Mouse (Mus musculus) myocyte (in vitro differentiated cells): ENCODE results near the gene St8sia1. TPM values are rescaled to one million over a fixed set of nuclear protein-coding genes. Genes with fewer than 3 reads are reported as not detected.

Source experiments
- H3K27me3 ChIP-seq: one replicate; pipeline ENCODE4 v1.6.1; 2011; ENCODE audit not compliant: control insufficient read depth, insufficient read depth, insufficient read length
- H3K36me3 ChIP-seq: one replicate; pipeline ENCODE4 v1.6.1; 2011; ENCODE audit not compliant: control insufficient read depth, insufficient read depth
- H3K4me2 ChIP-seq: one replicate; pipeline ENCODE4 v1.6.1; 2011; ENCODE audit warnings: low read depth, control low read depth
- H3K4me3 ChIP-seq: one replicate; pipeline ENCODE4 v1.5.1; 2011; ENCODE audit warnings: mild to moderate bottlenecking, control low read depth, moderate library complexity
- H3K79me2 ChIP-seq: one replicate; pipeline ENCODE4 v1.6.1; 2011; ENCODE audit not compliant: control insufficient read depth, insufficient read depth
- H3ac ChIP-seq: one replicate; pipeline ENCODE4 v1.6.1; 2011; ENCODE audit not compliant: control insufficient read depth, insufficient read length
- CEBPB ChIP-seq: IDR thresholded peaks from 2 replicates; pipeline ENCODE4 v1.6.1; 2011; ENCODE audit warnings: mild to moderate bottlenecking, moderate library complexity; ENCODE audit not compliant: poor library complexity, insufficient read depth, severe bottlenecking
- E2F4 ChIP-seq: IDR thresholded peaks from one replicate; pipeline ENCODE4 v1.6.1; 2011; ENCODE audit warnings: mild to moderate bottlenecking, control low read depth, moderate library complexity; ENCODE audit not compliant: insufficient read depth
- MAX ChIP-seq: IDR thresholded peaks from one replicate; pipeline ENCODE4 v1.6.1; 2011; ENCODE audit warnings: low read depth, mild to moderate bottlenecking, control low read depth
- MYOD1 ChIP-seq, 3 experiments: IDR thresholded peaks; one replicate each; pipeline ENCODE4 v1.6.1; 2011; ENCODE audit warnings: control low read depth in 2 of 3, low read depth in 2 of 3, mild to moderate bottlenecking in 2 of 3, moderate library complexity in 1 of 3; ENCODE audit not compliant: insufficient read length in 2 of 3, control insufficient read depth in 1 of 3
- MYOG ChIP-seq, 3 experiments: IDR thresholded peaks; one replicate each; pipeline ENCODE4 v1.6.1; 2011; ENCODE audit warnings: control low read depth in 2 of 3, low read depth in 2 of 3, mild to moderate bottlenecking in 2 of 3; ENCODE audit not compliant: insufficient read length in 2 of 3, control insufficient read depth in 1 of 3, insufficient read depth in 1 of 3
- POLR2A ChIP-seq: IDR thresholded peaks from one replicate; pipeline ENCODE4 v1.6.1; 2011; ENCODE audit warnings: low read depth, mild to moderate bottlenecking, control low read depth, moderate library complexity; ENCODE audit not compliant: insufficient read length
- POLR2AphosphoS2 ChIP-seq: IDR thresholded peaks from one replicate; pipeline ENCODE4 v1.6.1; 2011; ENCODE audit warnings: low read depth, control low read depth; ENCODE audit not compliant: insufficient read length
- REST ChIP-seq: IDR thresholded peaks from one replicate; pipeline ENCODE4 v1.6.1; 2011; ENCODE audit warnings: mild to moderate bottlenecking, control low read depth, moderate library complexity; ENCODE audit not compliant: insufficient read depth, insufficient read length
- SRF ChIP-seq: IDR thresholded peaks from one replicate; pipeline ENCODE4 v1.6.1; 2011; ENCODE audit warnings: low read depth; ENCODE audit not compliant: control insufficient read depth, insufficient read length
- TCF12 ChIP-seq: IDR thresholded peaks from one replicate; pipeline ENCODE4 v1.6.1; 2011; ENCODE audit warnings: mild to moderate bottlenecking, control low read depth; ENCODE audit not compliant: poor library complexity, insufficient read depth, severe bottlenecking
- TCF3 ChIP-seq: IDR thresholded peaks from one replicate; pipeline ENCODE4 v1.6.1; 2011; ENCODE audit warnings: low read depth, control low read depth; ENCODE audit not compliant: insufficient read length
- USF1 ChIP-seq: IDR thresholded peaks from one replicate; pipeline ENCODE4 v1.6.1; 2011; ENCODE audit warnings: low read depth, mild to moderate bottlenecking, control low read depth, moderate library complexity
- polyA plus RNA-seq: library from polyadenylated mRNA; unstranded; fragments of >200 nt; fragmentation: generic; extraction: Trizol; gene quantifications from one replicate; pipeline ENCODE4 v1.2.1, GENCODE M21; 2012; ENCODE audit warnings: missing spikeins

Gene St8sia1
- polyA plus RNA-seq, 1 experiment, result 0.02 TPM

DNA sequence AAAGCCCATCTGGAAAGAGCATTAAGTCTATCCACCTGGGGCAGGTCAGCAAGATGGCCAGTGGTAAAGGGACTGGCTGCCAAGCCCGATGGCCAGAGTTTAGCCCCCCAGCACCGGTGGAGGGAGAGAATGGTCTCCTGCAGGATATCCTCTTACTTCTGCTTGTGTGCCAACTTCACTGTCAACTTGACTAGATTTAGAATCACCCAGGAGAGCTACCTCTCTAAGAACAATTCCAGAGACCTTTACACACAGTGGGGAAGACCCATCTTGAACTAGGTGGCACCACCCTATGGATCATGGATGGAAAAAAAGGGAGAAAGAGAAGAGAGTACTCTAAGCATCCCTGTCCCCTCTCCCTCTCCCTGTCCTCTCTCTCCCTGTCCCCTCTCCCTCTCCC is 28.7 kb upstream of the St8sia1 start:
- no peak overlapping the region for H3K4me2 ChIP-seq
- TF ChIP-seq POLR2AphosphoS2, result no peak
- no peak for TF ChIP-seq POLR2A
- TF ChIP-seq E2F4, result no peak
- TF ChIP-seq MYOD1 (IDR thresholded peaks at IDR 0.05; ENCODE audit: control insufficient read depth in 1 of 3, insufficient read length in 2 of 3, low read depth in 2 of 3), result no peak
- no peak for TF ChIP-seq MYOG (IDR thresholded peaks at IDR 0.05; ENCODE audit: control insufficient read depth in 1 of 3, insufficient read depth in 1 of 3, insufficient read length in 2 of 3, low read depth in 2 of 3)
- no peak for TF ChIP-seq TCF3
- TF ChIP-seq USF1, result no peak
- no peaks in the 10 kb centered on the region for H3K36me3 ChIP-seq
- H3ac ChIP-seq, result no peak overlapping the region
- no peak overlapping the region for H3K4me3 ChIP-seq
- H3K27me3 ChIP-seq, result peaks cover 5% of the 10 kb centered on the region
- H3K79me2 ChIP-seq, result no peaks in the 10 kb centered on the region

DNA sequence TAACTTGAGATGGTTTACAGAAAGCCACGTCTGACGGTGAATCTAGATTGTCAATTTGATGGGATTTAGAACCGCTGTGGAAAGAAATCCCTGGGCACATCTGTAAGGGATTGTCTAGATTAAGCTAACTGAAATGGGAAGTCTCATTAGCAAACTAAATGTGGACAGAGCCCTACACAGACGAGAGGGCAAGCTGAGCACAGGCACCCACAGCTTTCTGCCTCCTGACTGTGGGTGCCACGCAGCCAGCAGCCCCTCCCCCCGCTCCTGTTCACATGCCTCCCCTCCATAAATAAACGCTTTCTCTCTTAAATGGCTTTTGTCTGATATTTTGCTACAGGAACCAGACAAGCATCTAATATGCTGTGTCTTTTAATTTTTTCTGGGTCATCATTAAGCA is 27.8 kb upstream of the St8sia1 start:
- H3K79me2 ChIP-seq, result no peaks in the 10 kb centered on the region
- TF ChIP-seq SRF, result no peak
- no peak for TF ChIP-seq MYOD1 (IDR thresholded peaks at IDR 0.05; ENCODE audit: control insufficient read depth in 1 of 3, insufficient read length in 2 of 3, low read depth in 2 of 3)
- no peak for TF ChIP-seq TCF3

DNA sequence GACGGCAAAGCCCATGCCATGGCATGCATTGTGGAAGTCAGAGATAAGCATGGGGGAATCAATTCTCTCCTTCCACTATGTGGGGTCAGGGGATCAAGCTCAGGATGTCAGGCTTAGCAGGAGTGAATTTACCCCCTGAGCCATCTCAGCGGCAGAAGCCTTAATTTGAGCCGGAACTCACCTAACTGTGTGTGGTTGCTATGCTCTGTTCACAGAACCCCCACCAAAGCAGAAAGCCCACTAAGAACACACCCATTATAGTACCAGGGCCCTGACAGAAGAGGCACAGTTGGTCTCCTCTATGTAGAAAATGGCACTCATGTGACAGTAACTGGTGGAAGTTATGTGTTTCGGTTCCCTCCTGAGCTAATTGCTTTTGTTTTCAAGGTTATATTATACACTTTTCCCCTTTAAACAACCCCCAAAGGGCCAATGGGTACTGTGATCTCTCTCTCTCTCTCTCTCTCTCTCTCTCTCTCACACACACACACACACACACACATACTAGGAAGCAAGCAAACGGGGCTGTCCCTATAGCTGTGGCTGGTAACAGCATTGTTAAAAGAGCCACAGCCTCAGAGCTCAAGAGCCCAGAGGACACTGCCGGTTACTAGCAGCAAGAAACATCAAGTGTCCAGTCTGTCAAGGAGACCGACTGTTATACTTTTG is 27.3 kb upstream of the St8sia1 start:
- H3K4me3 ChIP-seq, result no peak overlapping the region
- no peak for TF ChIP-seq POLR2AphosphoS2
- no peak for TF ChIP-seq REST
- TF ChIP-seq CEBPB, result no peak
- TF ChIP-seq TCF3, result no peak
- no peak for TF ChIP-seq USF1
- TF ChIP-seq MYOG (IDR thresholded peaks at IDR 0.05; ENCODE audit: control insufficient read depth in 1 of 3, insufficient read depth in 1 of 3, insufficient read length in 2 of 3, low read depth in 2 of 3), result no peak
- no peak for TF ChIP-seq SRF
- TF ChIP-seq POLR2A, result no peak
- TF ChIP-seq MYOD1 (IDR thresholded peaks at IDR 0.05; ENCODE audit: control insufficient read depth in 1 of 3, insufficient read length in 2 of 3, low read depth in 2 of 3), result no peak
- no peak for TF ChIP-seq MAX
- TF ChIP-seq E2F4, result no peak

More for the DNA sequence above, 27.8 kb upstream of the St8sia1 start:
- Histone ChIP-seq H3K36me3 (no peaks in the 10 kb centered on the region), H3ac (no peak overlapping the region), H3K4me2 (no peak overlapping the region), H3K4me3 (no peak overlapping the region), H3K27me3 (peaks cover 5% of the 10 kb centered on the region)

DNA sequence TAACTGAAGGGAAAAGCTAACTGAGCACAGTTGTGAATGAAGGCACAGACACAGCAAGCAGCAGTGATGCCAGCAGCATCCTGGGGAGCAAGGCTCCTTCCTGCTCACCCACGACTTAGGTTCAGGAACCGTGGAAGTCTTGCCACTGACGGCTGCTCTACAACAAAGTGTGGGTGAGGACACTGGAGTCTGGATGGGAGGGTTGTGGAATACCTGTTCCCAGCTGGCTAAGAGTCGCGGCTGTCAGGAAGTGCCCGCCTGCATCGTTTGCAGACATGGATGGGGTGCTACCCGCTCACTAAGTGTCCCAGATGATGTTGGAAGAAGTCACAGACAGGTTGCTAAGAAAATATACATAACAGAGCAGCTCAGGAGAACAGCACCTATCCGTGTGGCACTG is 26.3 kb upstream of the St8sia1 start:
- TF ChIP-seq MAX, result no peak
- no peak for TF ChIP-seq TCF12
- TF ChIP-seq MYOG (IDR thresholded peaks at IDR 0.05; ENCODE audit: control insufficient read depth in 1 of 3, insufficient read depth in 1 of 3, insufficient read length in 2 of 3, low read depth in 2 of 3), result no peak
- TF ChIP-seq TCF3, result no peak
- no peak for TF ChIP-seq REST
- TF ChIP-seq USF1, result no peak
- TF ChIP-seq POLR2AphosphoS2, result no peak
- TF ChIP-seq CEBPB, result no peak
- no peak for TF ChIP-seq SRF
- TF ChIP-seq POLR2A, result no peak
- TF ChIP-seq E2F4, result no peak
- TF ChIP-seq MYOD1 (IDR thresholded peaks at IDR 0.05; ENCODE audit: control insufficient read depth in 1 of 3, insufficient read length in 2 of 3, low read depth in 2 of 3), result no peak

More for the DNA sequence above, 27.3 kb upstream of the St8sia1 start:
- Histone ChIP-seq H3K79me2 (no peaks in the 10 kb centered on the region), H3K4me2 (no peak overlapping the region), H3K27me3 (peaks cover 5% of the 10 kb centered on the region), H3K36me3 (no peaks in the 10 kb centered on the region), H3ac (no peak overlapping the region)

DNA sequence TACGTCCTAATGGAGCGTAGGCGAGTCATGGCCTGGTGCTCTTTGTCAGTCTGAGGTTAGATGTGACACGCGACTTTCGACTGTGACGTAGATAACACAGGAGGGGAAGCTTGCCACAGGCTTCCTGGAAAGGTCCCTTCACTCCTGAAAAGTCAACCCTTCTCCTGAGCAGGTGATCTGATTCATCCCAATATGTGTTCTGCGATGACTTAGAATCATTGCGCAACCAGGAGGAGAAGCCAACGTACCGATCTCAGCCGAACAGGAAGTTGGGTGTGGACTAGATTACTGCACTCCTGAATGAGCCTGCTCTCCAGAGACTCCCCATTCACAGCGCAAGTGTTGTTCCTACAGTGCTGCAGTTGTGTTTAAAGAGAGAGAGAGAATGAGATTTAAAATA is 25.2 kb upstream of the St8sia1 start:
- Histone ChIP-seq H3ac (no peak overlapping the region), H3K79me2 (no peaks in the 10 kb centered on the region), H3K4me3 (no peak overlapping the region), H3K4me2 (no peak overlapping the region), H3K36me3 (no peaks in the 10 kb centered on the region), H3K27me3 (peaks cover 5% of the 10 kb centered on the region)
- TF ChIP-seq CEBPB (0 out of 2 replicates have a peak, but pooled peaks have one; percentile 43), REST (no peak)

More for the DNA sequence above, 26.3 kb upstream of the St8sia1 start:
- no peaks in the 10 kb centered on the region for H3K79me2 ChIP-seq
- H3K27me3 ChIP-seq, result peaks cover 5% of the 10 kb centered on the region
- H3ac ChIP-seq, result no peak overlapping the region
- no peaks in the 10 kb centered on the region for H3K36me3 ChIP-seq
- no peak overlapping the region for H3K4me3 ChIP-seq
- no peak overlapping the region for H3K4me2 ChIP-seq
